In the genomic region with DNA sequence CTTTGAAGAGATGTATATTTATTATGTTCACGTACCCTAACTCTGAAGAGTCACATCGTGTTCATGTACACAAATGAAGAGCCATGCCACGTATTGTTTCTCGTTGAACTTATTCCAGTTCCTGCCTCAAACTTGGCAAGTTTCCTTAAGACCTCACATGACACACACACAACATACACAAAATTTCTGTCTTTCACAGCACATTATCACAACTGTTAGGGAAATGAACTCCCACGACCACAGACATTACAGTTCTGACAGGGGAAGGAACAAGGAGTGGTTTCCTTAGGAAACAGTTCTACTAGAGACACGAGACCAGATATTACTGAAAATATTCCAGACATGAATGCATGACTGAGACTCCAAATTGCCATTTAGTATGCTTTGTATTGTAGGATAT, we compare ENCODE assay signal across 20 mouse cellular contexts. TPM values are rescaled to one million over a fixed set of nuclear protein-coding genes. Genes with fewer than 3 reads are reported as not detected.
DNase-seq lines count a peak whose midpoint lies in the region; ATAC-seq and TF ChIP-seq lines count a peak whose summit lies in the region.
"Had no signal": no experiment of that assay in that cellular context is flagged by ENCODE, and none has a peak within 500 bp of the region (broad histone marks: within the 10 kb centered on the region; RNA-seq: fewer than 3 reads in every experiment).

No protein-coding gene starts in this region.

- no peaks in the 10 kb centered on the region for H3K4me1 ChIP-seq in heart, embryonic 10.5 days
- peaks cover 1% of the 10 kb centered on the region; the same call in 1 of the 2 replicates for H3K4me1 ChIP-seq in liver, adult 2 months (ENCODE audit: control insufficient read depth, insufficient read depth, low read length)
- H3K4me1 ChIP-seq in liver, postnatal 0 days (ENCODE audit: insufficient read depth): no peaks in the 10 kb centered on the region
- H3K4me1 ChIP-seq: embryonic facial prominence, embryonic 12.5 days; hindbrain, embryonic 13.5 days; midbrain, embryonic 13.5 days had no signal

- WGBS in heart, embryonic 10.5 days: 74% methylated on average over 6 of the region's 6 CpGs
- WGBS in liver, adult 2 months: 64% methylated on average over 6 of the region's 6 CpGs
- 45% methylated on average over 6 of the region's 6 CpGs for WGBS in liver, postnatal 0 days (ENCODE audit: insufficient replicate concordance)

- no peaks in the 10 kb centered on the region for H3K27me3 ChIP-seq in heart, embryonic 10.5 days (ENCODE audit: insufficient read depth, poor library complexity, severe bottlenecking)
- H3K27me3 ChIP-seq in liver, adult 2 months (ENCODE audit: control insufficient read depth, insufficient read depth, low read length): no peaks in the 10 kb centered on the region
- H3K27me3 ChIP-seq in liver, postnatal 0 days (ENCODE audit: insufficient read depth, low read length): no peaks in the 10 kb centered on the region
- H3K27me3 ChIP-seq: embryonic facial prominence, embryonic 12.5 days; hindbrain, embryonic 13.5 days; megakaryocyte, embryonic 14.5 days; midbrain, embryonic 13.5 days had no signal

- intact Hi-C loops in gastrocnemius, adult 2 months (cut with DNase I): no loop called here
- intact Hi-C loops in gastrocnemius, postnatal 36 days (cut with DNase I): loop anchor here (2.0 kb wide), 1 partner anchor 41 kb away; no protein-coding TSS in a partner anchor
- intact Hi-C loops in heart, postnatal 10 days (cut with DNase I): loop anchor here (2.0 to 10.0 kb wide), 2 partner anchors 39 to 129 kb away; no protein-coding TSS in a partner anchor

- H3K36me3 ChIP-seq in heart, embryonic 10.5 days: no peaks in the 10 kb centered on the region
- no peaks in the 10 kb centered on the region for H3K36me3 ChIP-seq in liver, adult 2 months (ENCODE audit: control insufficient read depth, insufficient read depth, low read length)
- no peaks in the 10 kb centered on the region for H3K36me3 ChIP-seq in liver, postnatal 0 days (replicated peaks; ENCODE audit: insufficient read depth, low read length)
- H3K36me3 ChIP-seq: embryonic facial prominence, embryonic 12.5 days; hindbrain, embryonic 13.5 days; midbrain, embryonic 13.5 days had no signal

- TF ChIP-seq CTCF in gastrocnemius, adult 2 months (IDR thresholded peaks at IDR 0.05): no peak
- no peak for TF ChIP-seq CTCF in liver, adult 2 months (IDR thresholded peaks at IDR 0.05; ENCODE audit: low read depth, low read length)
- TF ChIP-seq CTCF in liver, postnatal 0 days (IDR thresholded peaks at IDR 0.05; ENCODE audit: low read depth): no peak

- H3K9ac ChIP-seq in liver, adult 2 months (ENCODE audit: low read depth, low read length): no peak overlapping the region
- no peak overlapping the region for H3K9ac ChIP-seq in liver, postnatal 0 days (replicated peaks)
- H3K9ac ChIP-seq: embryonic facial prominence, embryonic 12.5 days; hindbrain, embryonic 13.5 days; midbrain, embryonic 13.5 days had no signal

- TF ChIP-seq POLR2A in liver, adult 2 months (IDR thresholded peaks at IDR 0.05; ENCODE audit: extremely low read depth, insufficient read depth, low read length): no peak

- no peaks in the 10 kb centered on the region for H3K9me3 ChIP-seq in heart, embryonic 10.5 days
- no peaks in the 10 kb centered on the region for H3K9me3 ChIP-seq in liver, postnatal 0 days (ENCODE audit: low read length)
- H3K9me3 ChIP-seq: embryonic facial prominence, embryonic 12.5 days; hindbrain, embryonic 13.5 days; megakaryocyte, embryonic 14.5 days; midbrain, embryonic 13.5 days had no signal

- H3K27ac ChIP-seq in gastrocnemius, adult 2 months: peak overlapping the region; percentile 76
- H3K27ac ChIP-seq in heart, embryonic 10.5 days: no peak overlapping the region
- H3K27ac ChIP-seq in liver, adult 2 months (replicated peaks; ENCODE audit: insufficient read depth, low read depth, low read length): peak overlapping the region; percentile 52; the same call in 1 of the 2 replicates
- H3K27ac ChIP-seq in liver, postnatal 0 days (ENCODE audit: low read depth): no peak overlapping the region
- H3K27ac ChIP-seq: embryonic facial prominence, embryonic 12.5 days; hindbrain, embryonic 13.5 days; layer of hippocampus, adult 2 months; midbrain, embryonic 13.5 days had no signal

- ATAC-seq in liver, postnatal 0 days: no peak
- ATAC-seq: activated CD4-positive, CD25-positive, alpha-beta regulatory T cell, adult 4 months; midbrain, embryonic 13.5 days had no signal

- no peak overlapping the region for H3K4me3 ChIP-seq in gastrocnemius, adult 2 months
- no peak overlapping the region for H3K4me3 ChIP-seq in heart, embryonic 10.5 days
- H3K4me3 ChIP-seq in liver, adult 2 months (ENCODE audit: insufficient read depth, low read depth, low read length): no peak overlapping the region
- H3K4me3 ChIP-seq in liver, postnatal 0 days (ENCODE audit: low read depth, low read length): no peak overlapping the region
- H3K4me3 ChIP-seq: embryonic facial prominence, embryonic 12.5 days; hindbrain, embryonic 13.5 days; megakaryocyte, embryonic 14.5 days; midbrain, embryonic 13.5 days had no signal

- no peak for DNase-seq in gastrocnemius, adult 2 months
- DNase-seq in gastrocnemius, postnatal 36 days: no peak
- DNase-seq in heart, postnatal 10 days: peak; percentile 16 to 23
- no peak for DNase-seq in heart, embryonic 10.5 days (ENCODE audit: low spot score)
- DNase-seq in liver, adult 2 months (ENCODE audit: extremely low read depth, low read depth, low spot score): peak; percentile 21
- no peak for DNase-seq in liver, postnatal 0 days
- peak; percentile 70 for DNase-seq in lung, postnatal 36 days
- no peak for DNase-seq in thymus, adult 18-20 months
- DNase-seq: adrenal gland, adult 8-10 months; cerebellum, adult 11-12 months; thymus, adult 2 months; thymus, postnatal 4 days had no signal

- TF ChIP-seq EP300 in liver, postnatal 0 days (IDR thresholded peaks at IDR 0.05; ENCODE audit: low read depth): no peak

- H3K79me2 ChIP-seq in liver, adult 2 months (ENCODE audit: control insufficient read depth, insufficient read depth, low read length): no peaks in the 10 kb centered on the region

- H3K4me2 ChIP-seq in liver, postnatal 0 days (ENCODE audit: low read depth, low read length): no peak overlapping the region
- H3K4me2 ChIP-seq: embryonic facial prominence, embryonic 12.5 days; hindbrain, embryonic 13.5 days; liver, embryonic 11.5 days; midbrain, embryonic 13.5 days had no signal

RNA-seq across cellular contexts. Expression of a gene that starts 6.9 kb away (rescaled TPM):
- 1 to 10 TPM; 4.0 to 5.8 TPM for total RNA-seq in gastrocnemius, adult 2 months (2021)
- total RNA-seq in gastrocnemius, postnatal 36 days (2021): 1 to 10 TPM; 4.6 to 5.0 TPM
- 10 to 100 TPM in 1 of 2 experiments, 1 to 10 TPM in 1; 5.4 to 10.6 TPM for total RNA-seq in heart, postnatal 10 days (2021)
- polyA plus RNA-seq in heart, embryonic 10.5 days (2016; fragmentation: Nextera tagmentation; extraction: Ambion mirVana): 1.1 and 4.8 TPM in 2 replicates
- 20.2 and 25.5 TPM in 2 replicates for total RNA-seq in liver, adult 2 months (2014; rRNA removed)
- polyA plus RNA-seq in liver, adult 2 months (2012; rRNA removed): 3.4 and 4.9 TPM in 2 replicates
- polyA plus RNA-seq in liver, postnatal 0 days (2015; fragmentation: Nextera tagmentation; extraction: Ambion mirVana): 37.1 and 41.9 TPM in 2 replicates

RNA-seq across cellular contexts. Expression of a gene that starts 28.2 kb away (rescaled TPM):
- total RNA-seq in gastrocnemius, adult 2 months (2021): 10 to 100 TPM; 52.8 to 61.6 TPM
- total RNA-seq in gastrocnemius, postnatal 36 days (2021): 10 to 100 TPM; 38.5 to 49.4 TPM
- 100 to 1,000 TPM; 522 to 615 TPM for total RNA-seq in heart, postnatal 10 days (2021)
- polyA plus RNA-seq in heart, embryonic 10.5 days (2016; fragmentation: Nextera tagmentation; extraction: Ambion mirVana): 1,821 and 2,118 TPM in 2 replicates
- 2.0 and 5.2 TPM in 2 replicates for total RNA-seq in liver, adult 2 months (2014; rRNA removed)
- polyA plus RNA-seq in liver, adult 2 months (2012; rRNA removed): 3.6 and 4.6 TPM in 2 replicates
- 7.3 and 7.7 TPM in 2 replicates for polyA plus RNA-seq in liver, postnatal 0 days (2015; fragmentation: Nextera tagmentation; extraction: Ambion mirVana)
- total RNA-seq: monocyte, adult 5-6 weeks had no signal

Comparison
In these comparisons a context has a peak if more than half of its experiments do, and no peak if none do; other contexts are left out.
1. DNase-seq: peak in heart, postnatal 10 days (2 of 2), liver, adult 2 months (single experiment) and lung, postnatal 36 days (single experiment); none in gastrocnemius, adult 2 months (single experiment), gastrocnemius, postnatal 36 days (0 of 2), heart, embryonic 10.5 days (single experiment), liver, postnatal 0 days (single experiment) and thymus, adult 18-20 months (0 of 2).
2. H3K27ac ChIP-seq: peak in gastrocnemius, adult 2 months (single experiment) and liver, adult 2 months (single experiment); none in heart, embryonic 10.5 days (single experiment) and liver, postnatal 0 days (single experiment).